Mouse (Mus musculus) layer of hippocampus, postnatal 10 days (tissue): ENCODE measurements around the gene Nkain2. TPM values are rescaled to one million over a fixed set of nuclear protein-coding genes. Genes with fewer than 3 reads are reported as not detected.
"Not testable (repeated sequence)": the region's sequence is repeated elsewhere in the genome, so short reads cannot be mapped to it uniquely, and the experiment has no call there.

ENCODE experiments used
- DNase-seq, 2 experiments: peaks; one replicate each; pipeline ENCODE4 v3.0.0; 2021; ENCODE audit warnings: low spot score in 2 of 2
- total RNA-seq, 2 experiments: library from RNA; stranded (reverse); gene quantifications; 2 replicates each; pipeline ENCODE4 v1.2.3; 2021

Nkain2 gene
- total RNA-seq, 2 experiments from 2014 or later, result 30.7 TPM

- DNase-seq, result no peak
These were observed 829.9 kb downstream of the Nkain2 start for GRCm38 (mm10) chr10:32060396-32060795.

DNA sequence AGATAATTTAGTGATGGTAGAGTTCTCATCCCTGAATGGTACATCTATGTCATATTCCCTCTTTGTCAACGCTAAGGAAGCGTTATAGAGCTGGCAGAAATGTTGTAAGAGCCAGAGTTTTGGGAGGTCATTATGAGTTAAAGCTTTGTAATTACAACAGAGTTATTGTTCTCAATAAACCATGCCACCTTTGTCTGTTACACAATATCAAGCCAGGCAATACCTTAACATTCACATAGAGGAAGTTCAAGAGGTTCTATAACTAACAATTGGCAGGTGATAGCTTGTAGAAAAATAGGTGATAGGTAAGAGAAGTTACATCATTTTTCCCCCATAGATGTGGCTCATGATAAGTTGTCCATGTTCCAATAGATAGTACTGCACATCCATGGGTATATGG is 832.0 kb downstream of the Nkain2 start:
- no peak for DNase-seq

GRCm38 (mm10) chr10:32052546-32053295 is 837.5 kb downstream of the Nkain2 start:
- no peak for DNase-seq

GRCm38 (mm10) chr10:32052045-32052444 is 838.2 kb downstream of the Nkain2 start:
- DNase-seq, result peak in 1 of 2 experiments; percentile 2

DNA sequence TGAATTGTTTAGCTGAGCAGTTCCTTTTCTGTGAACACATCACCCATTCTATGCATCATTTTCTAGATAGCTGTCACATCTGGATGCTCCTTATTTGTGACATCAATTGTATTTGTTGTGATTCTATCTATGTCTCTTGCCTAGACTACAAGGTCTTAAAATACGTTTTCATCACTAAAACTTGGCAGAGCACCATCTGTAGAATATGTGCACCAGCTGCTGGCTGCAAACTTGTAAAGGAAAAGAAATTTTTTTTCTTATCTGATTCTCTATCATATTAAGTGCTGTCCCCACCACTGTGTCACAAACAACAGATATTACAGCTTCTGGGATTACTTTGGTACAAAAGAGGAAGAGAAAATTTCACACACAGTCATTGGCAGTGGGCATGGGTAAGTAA is 860.3 kb downstream of the Nkain2 start:
- DNase-seq, result no peak

- DNase-seq, result no peak
These were observed 871.9 kb downstream of the Nkain2 start for GRCm38 (mm10) chr10:32018385-32018784.

DNA sequence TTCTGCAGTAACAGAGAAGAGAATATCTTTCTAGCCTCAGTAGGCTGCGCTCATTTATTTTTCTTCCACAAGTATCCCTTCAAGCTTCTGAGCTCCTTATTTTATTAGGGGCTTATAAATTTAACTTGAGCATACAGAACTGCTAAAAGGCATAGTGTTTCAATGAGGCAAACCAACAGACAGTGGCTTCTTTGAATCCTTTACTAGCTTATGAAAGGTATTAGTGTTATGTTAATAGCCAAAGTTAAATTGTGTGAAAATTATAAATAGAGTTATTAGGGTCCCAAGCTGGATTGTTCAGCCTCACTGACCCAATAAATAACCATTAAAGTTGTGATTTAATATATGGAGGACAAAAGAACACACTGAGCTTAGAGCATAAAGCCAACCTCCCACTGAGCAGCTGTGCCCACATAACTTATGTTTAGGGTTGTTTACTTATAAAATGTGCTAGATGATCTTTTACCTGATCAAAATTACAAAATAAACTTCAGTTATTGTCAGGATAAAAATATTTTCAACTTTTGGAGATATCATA is 889.0 kb downstream of the Nkain2 start:
- no peak for DNase-seq

- no peak for DNase-seq
These were observed 897.1 kb downstream of the Nkain2 start for GRCm38 (mm10) chr10:31993205-31993604.

- no peak for DNase-seq
These were observed 911.9 kb downstream of the Nkain2 start for GRCm38 (mm10) chr10:31978387-31978786.

- DNase-seq, result no peak
These were observed 943.0 kb downstream of the Nkain2 start for GRCm38 (mm10) chr10:31947178-31947726.

DNA sequence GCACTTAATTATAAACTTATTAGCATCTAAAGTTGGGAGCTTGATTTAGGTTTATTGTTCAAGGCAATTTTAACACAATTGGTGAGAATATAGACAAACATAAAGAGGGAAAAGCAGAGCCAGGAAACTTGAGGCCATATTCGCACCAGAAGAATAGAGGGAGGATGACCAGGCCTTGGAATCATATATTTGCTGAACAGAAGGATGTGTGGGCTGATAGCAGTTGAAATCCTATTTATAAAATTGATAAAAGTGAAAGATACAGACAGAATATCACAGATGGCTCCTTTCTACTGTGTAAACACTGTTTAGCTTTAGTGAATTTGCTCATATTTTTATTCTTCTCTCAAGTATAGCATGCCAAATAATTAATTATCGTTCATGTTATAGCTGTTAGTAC is 958.3 kb downstream of the Nkain2 start:
- DNase-seq, result no peak

GRCm38 (mm10) chr10:31927657-31928056 is 962.6 kb downstream of the Nkain2 start:
- DNase-seq, result no peak

GRCm38 (mm10) chr10:31920901-31921300 is 969.4 kb downstream of the Nkain2 start:
- not testable (repeated sequence) for DNase-seq

DNA sequence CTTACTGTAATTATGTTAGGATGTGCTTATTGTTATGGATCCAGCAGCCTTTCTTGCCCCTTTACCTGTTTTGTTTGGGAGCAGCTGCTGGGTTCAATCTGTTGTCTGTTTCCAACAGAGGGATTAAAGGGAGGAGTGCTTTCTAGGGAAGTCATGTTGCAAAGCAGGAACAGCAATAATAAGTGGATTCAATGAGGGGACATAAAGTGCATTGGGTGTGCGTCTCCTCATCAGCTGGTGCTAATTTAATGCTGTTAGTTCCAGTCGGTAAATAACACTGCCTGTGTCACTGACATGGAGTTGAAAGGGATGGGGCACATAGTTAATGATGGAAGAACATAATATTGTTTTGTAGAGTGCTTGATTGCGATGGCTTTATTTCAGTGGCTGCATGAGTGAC is 982.8 kb downstream of the Nkain2 start:
- DNase-seq, result no peak

- DNase-seq, result no peak
These were observed 990.8 kb downstream of the Nkain2 start for GRCm38 (mm10) chr10:31899501-31899900.

DNA sequence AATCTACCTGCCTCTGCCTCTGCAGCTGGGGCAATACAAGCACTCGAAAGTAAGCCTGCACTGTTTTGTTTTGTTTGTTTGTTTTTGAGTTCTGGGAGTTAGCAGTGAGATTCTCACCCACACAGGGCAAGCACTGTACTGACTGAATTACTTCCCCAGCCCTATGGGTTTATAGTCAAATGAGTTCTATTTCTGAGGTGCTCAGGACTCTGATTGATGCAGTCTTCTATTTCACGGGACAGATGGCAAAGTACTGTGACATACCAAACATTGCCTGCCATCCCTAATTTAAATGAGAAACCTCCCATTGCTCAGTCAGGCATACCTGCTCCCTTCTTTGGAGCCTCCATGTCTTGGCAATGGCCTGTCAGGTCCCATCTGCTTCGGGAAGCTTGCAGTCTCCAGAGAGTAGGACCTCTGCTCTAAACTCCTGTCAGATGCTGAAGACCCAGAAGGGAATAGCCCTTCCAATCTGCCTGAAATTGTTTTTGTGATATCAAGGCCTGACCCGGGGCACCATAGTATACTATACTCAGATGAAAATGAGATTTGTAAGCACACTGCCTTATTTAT is 1016.9 kb downstream of the Nkain2 start:
- no peak for DNase-seq

DNA sequence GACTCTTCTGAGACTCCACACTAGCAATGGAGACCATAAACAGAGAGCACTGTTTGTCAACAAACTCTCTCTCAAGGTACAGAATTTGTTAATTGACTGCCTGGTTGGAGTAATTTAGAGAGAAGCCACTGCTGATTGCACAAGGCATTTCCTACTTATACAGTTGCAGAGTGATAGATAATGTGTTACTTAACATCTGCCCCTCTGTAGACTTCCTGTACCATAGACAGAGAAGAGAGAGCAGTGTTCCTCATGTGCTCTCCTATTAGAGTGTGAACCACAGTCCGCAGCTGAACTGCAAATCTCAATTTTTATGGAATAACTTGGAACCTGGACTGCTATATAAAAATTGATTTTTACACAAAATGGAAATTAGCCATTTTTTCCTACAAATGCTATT is 1022.0 kb downstream of the Nkain2 start:
- no peak for DNase-seq

DNA sequence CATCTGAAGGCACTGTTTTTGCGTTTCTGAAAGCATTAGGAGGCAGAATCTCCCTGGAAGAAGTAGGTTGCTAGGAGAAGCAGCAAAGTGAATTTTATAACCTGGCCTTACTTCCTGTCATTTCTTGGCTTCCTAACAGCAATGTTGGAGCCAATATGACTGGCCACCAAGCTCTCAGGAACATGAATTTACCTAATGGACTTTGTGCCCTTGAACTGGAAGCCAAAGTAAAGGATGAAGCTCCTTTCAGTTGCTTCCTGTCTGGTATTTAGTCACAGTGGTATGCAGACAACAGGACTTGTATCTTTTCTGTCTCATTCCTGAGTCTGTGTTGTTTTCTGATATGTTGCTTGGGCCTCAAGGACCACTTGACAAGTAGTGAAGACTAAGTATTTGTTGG is 1063.2 kb downstream of the Nkain2 start:
- DNase-seq, result no peak

DNA sequence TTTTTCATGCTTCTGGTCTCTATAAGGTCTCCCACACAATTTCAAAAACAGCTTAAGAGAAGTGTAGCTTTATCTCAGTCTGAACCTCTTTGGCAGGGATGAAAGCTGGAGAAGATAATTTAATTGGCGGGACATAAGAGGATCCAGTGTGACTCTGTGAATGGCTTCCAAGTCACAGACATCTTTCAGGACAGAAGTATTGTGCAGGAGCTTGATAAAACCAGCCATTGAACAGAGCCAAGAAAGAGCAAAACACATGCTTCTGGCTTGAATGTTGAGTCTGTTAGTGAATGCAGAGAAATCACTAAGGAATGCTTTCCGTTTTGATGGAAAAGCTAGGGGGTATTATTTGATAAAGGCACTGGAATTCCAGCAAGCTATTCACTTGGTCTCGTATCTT is 1077.7 kb downstream of the Nkain2 start:
- no peak for DNase-seq

- peak; percentile 73 to 74 for DNase-seq
These were observed 1147.7 kb downstream of the Nkain2 start for GRCm38 (mm10) chr10:31742443-31743057.

DNA sequence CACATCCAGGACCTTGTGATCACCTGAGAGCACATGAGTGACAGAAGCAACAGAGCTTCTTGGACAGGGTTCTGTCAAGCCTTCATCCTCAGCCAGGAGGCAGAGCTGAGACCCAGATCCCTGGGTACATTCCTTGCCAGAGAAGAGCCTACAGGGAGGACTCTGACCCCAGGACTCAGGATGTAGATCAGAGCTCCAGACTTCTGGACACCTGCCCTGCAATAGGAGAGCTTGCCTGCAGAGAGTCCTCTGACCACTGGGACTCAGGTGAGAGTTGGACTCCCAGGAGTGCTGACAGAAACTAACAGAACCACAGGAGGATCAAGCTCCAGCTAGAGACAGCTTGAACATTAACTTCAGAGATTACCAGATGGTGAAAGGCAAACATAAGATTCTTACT is 1162.2 kb downstream of the Nkain2 start:
- DNase-seq, result no peak

- DNase-seq, result no peak
These were observed 1243.0 kb downstream of the Nkain2 start for GRCm38 (mm10) chr10:31647270-31647669.
